In the genomic region with DNA sequence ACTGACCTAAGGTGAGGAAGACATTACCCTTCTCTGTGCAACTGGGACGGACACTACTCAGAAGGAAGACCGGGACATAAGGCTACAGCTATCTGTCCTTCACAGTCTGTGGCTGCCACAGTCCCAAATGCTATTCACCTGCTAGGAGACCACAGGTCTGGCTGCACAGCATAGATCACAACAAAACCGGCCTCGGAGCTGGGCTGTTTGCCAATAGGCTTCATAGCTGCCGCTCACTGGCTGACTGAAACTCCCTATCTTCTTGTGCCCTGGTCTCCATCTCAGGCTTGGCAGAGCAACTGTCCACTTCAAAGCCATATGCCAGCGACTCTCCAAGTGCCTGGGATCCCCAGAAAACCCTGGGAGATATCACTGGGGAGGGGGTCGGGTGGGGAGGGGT, we compare ENCODE assay signal across 9 mouse cellular contexts. TPM values are rescaled to one million over a fixed set of nuclear protein-coding genes. Genes with fewer than 3 reads are reported as not detected.
DNase-seq lines count a peak whose midpoint lies in the region; ATAC-seq lines count a peak whose summit lies in the region.
"Had no signal": no experiment of that assay in that cellular context is flagged by ENCODE, and none has a peak within 500 bp of the region (broad histone marks: within the 10 kb centered on the region; RNA-seq: fewer than 3 reads in every experiment).

No protein-coding gene starts in this region.

- H3K36me3 ChIP-seq in forebrain, embryonic 15.5 days: no peaks in the 10 kb centered on the region
- H3K36me3 ChIP-seq in forebrain, embryonic 16.5 days (ENCODE audit: control insufficient read depth, insufficient read depth): no peaks in the 10 kb centered on the region
- H3K36me3 ChIP-seq in heart, embryonic 10.5 days: peaks cover 43% of the 10 kb centered on the region

- no peaks in the 10 kb centered on the region for H3K9me3 ChIP-seq in forebrain, embryonic 15.5 days
- no peaks in the 10 kb centered on the region for H3K9me3 ChIP-seq in forebrain, embryonic 16.5 days (ENCODE audit: control insufficient read depth, low read length)
- H3K9me3 ChIP-seq in heart, embryonic 10.5 days: no peaks in the 10 kb centered on the region

- no peak overlapping the region for H3K9ac ChIP-seq in forebrain, embryonic 15.5 days (replicated peaks)
- H3K9ac ChIP-seq in forebrain, embryonic 16.5 days (replicated peaks; ENCODE audit: low read depth, low read length): no peak overlapping the region

- no peaks in the 10 kb centered on the region for H3K27me3 ChIP-seq in forebrain, embryonic 15.5 days
- no peaks in the 10 kb centered on the region for H3K27me3 ChIP-seq in forebrain, embryonic 16.5 days (replicated peaks; ENCODE audit: control insufficient read depth, insufficient read depth, low read length)
- H3K27me3 ChIP-seq in heart, embryonic 10.5 days (ENCODE audit: insufficient read depth, poor library complexity, severe bottlenecking): no peaks in the 10 kb centered on the region

- H3K27ac ChIP-seq in forebrain, embryonic 15.5 days (replicated peaks): no peak overlapping the region
- no peak overlapping the region for H3K27ac ChIP-seq in forebrain, embryonic 16.5 days (ENCODE audit: low read length)
- H3K27ac ChIP-seq in heart, embryonic 10.5 days: 0 out of 2 replicates have a peak overlapping the region, but pooled peaks have one; percentile 47

- 0 out of 2 replicates have a peak, but pooled peaks cover 7% of the 10 kb centered on the region for H3K4me1 ChIP-seq in forebrain, embryonic 15.5 days
- no peaks in the 10 kb centered on the region for H3K4me1 ChIP-seq in forebrain, embryonic 16.5 days (replicated peaks; ENCODE audit: control insufficient read depth, insufficient read depth, low read length)
- peaks cover 25% of the 10 kb centered on the region for H3K4me1 ChIP-seq in heart, embryonic 10.5 days

- peak; percentile 21; the same call in 1 of the 2 replicates for ATAC-seq in forebrain, embryonic 15.5 days (replicated peaks)
- ATAC-seq in forebrain, embryonic 16.5 days: no peak

- no peak overlapping the region for H3K4me3 ChIP-seq in forebrain, embryonic 15.5 days
- no peak overlapping the region for H3K4me3 ChIP-seq in forebrain, embryonic 16.5 days (replicated peaks; ENCODE audit: low read length)
- no peak overlapping the region for H3K4me3 ChIP-seq in heart, embryonic 10.5 days

- 58% methylated on average over 7 of the region's 7 CpGs for WGBS in forebrain, embryonic 15.5 days
- 52% methylated on average over 7 of the region's 7 CpGs for WGBS in forebrain, embryonic 16.5 days
- WGBS in heart, embryonic 10.5 days: 72% methylated on average over 7 of the region's 7 CpGs

- no peak overlapping the region for H3K4me2 ChIP-seq in forebrain, embryonic 15.5 days (replicated peaks)
- no peak overlapping the region for H3K4me2 ChIP-seq in forebrain, embryonic 16.5 days (ENCODE audit: low read length)

- DNase-seq in spleen, adult 12 weeks (ENCODE audit: low spot score): peak; percentile 11
- no peak for DNase-seq in spleen, adult 18-20 months
- no peak for DNase-seq in heart, embryonic 10.5 days (ENCODE audit: low spot score)
- DNase-seq in spleen, postnatal 4 days (ENCODE audit: low spot score in 2 of 2): peak; percentile 58 to 69
- DNase-seq in gastrocnemius, postnatal 4 days (ENCODE audit: low spot score in 2 of 2): no peak
- DNase-seq in thymus, postnatal 0 days (ENCODE audit: low spot score): no peak
- DNase-seq: kidney, adult 8-10 months had no signal

RNA-seq across cellular contexts. Expression of a gene that starts 23.7 kb away (rescaled TPM):
- 4.0 and 5.1 TPM in 2 replicates for polyA plus RNA-seq in forebrain, embryonic 15.5 days (2015; fragmentation: Nextera tagmentation; extraction: Ambion mirVana)
- 6.3 and 8.0 TPM in 2 replicates for polyA plus RNA-seq in forebrain, embryonic 16.5 days (2015; fragmentation: Nextera tagmentation; extraction: Ambion mirVana)
- polyA plus RNA-seq in heart, embryonic 10.5 days (2016; fragmentation: Nextera tagmentation; extraction: Ambion mirVana): 26.5 and 32.8 TPM in 2 replicates
- 10 to 100 TPM; 19.5 to 24.6 TPM for total RNA-seq in gastrocnemius, postnatal 4 days (2021)
- 5.2 and 5.4 TPM in 2 replicates for polyA plus RNA-seq in thymus, postnatal 0 days (2015; fragmentation: Nextera tagmentation; extraction: Ambion mirVana)

Comparison
In these comparisons a context has a peak if more than half of its experiments do, and no peak if none do; other contexts are left out.
1. DNase-seq: peak in spleen, adult 12 weeks (single experiment) and spleen, postnatal 4 days (2 of 2); none in spleen, adult 18-20 months (0 of 2), heart, embryonic 10.5 days (single experiment), gastrocnemius, postnatal 4 days (0 of 2) and thymus, postnatal 0 days (single experiment).